Mouse (Mus musculus): ENCODE results near the gene Ptger1.
A peak's percentile ranks its signal among the peaks of the same experiment; 100 is the strongest.

The Ptger1 gene

GRCm38 (mm10) chr8:83695351-83696106, 29.1 kb downstream of the Ptger1 start:
- no peak for DNase-seq (ENCODE audit: low spot score in 2 of 2)

DNA sequence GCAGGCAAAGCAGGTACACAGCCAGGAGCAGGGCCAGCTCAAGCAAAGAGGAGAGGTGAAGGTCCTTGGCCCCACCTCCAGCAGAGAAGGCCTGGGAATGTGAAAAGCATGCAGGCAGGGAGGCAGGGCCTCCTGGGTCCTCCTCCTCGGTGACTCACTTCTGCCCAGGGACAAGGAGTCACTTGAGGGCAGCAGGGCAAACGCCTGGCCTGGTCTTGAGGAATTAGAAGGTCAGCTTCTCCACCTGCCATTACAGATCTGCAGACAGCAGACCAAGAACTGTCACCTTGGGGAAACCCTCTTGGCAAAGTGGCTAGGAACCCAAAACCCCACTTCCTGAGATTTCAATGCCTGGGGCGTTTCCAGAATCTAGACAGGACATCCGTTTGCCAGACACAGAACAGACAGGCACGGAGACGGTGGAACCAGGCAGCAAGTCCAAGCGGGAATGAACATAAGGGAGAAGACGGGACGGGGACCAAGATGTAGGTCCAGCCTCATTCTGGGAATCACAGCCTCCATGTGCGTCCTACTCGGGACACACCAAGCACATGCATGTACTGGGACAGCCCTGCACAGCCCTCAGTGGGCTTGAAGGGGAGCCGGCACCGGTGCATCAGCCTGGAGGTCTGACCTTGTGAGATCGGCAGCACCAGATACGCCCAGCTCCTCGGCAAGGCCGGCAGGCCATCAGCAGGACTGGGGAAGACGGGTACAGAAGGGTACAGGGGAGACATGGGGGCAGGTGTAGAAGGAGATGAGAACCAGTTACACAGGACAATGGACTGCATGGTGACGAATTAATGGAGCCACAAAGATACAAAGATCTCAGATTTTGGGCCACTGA, 31.1 kb downstream of the Ptger1 start:
- peak; percentile 37 to 63 for DNase-seq (ENCODE audit: low spot score in 2 of 2)

DNA sequence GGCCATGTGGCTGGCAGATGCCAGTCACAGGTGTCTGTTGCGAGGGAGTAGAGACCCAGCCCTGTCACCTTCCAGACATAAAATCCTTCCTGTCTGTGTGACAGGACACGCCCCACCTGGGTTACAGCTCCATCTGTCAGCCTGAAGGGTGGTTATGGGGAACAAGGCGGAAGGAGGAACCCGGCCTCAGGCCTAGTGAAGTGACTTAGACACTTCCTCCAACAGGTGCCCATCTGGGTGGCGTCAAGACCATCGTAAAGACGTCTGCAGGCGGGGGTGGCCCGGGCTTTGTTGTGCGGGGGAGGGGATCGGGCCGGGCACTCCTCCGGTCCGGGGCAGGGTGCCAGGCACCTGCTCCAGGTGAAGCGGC, 31.8 kb downstream of the Ptger1 start:
- peak in 1 of 2 experiments; percentile 23 for DNase-seq (ENCODE audit: low spot score in 2 of 2)

- DNase-seq (ENCODE audit: low spot score in 2 of 2) = peak; percentile 61 to 66
Observed at GRCm38 (mm10) chr8:83698661-83699453, 32.4 kb downstream of the Ptger1 start, which contains the start of gene Pkn1. Pkn1 (minus strand) TSS chr8:83699179.

GRCm38 (mm10) chr8:83699566-83699965, 33.1 kb downstream of the Ptger1 start:
- DNase-seq (ENCODE audit: low spot score in 2 of 2) = no peak

DNA sequence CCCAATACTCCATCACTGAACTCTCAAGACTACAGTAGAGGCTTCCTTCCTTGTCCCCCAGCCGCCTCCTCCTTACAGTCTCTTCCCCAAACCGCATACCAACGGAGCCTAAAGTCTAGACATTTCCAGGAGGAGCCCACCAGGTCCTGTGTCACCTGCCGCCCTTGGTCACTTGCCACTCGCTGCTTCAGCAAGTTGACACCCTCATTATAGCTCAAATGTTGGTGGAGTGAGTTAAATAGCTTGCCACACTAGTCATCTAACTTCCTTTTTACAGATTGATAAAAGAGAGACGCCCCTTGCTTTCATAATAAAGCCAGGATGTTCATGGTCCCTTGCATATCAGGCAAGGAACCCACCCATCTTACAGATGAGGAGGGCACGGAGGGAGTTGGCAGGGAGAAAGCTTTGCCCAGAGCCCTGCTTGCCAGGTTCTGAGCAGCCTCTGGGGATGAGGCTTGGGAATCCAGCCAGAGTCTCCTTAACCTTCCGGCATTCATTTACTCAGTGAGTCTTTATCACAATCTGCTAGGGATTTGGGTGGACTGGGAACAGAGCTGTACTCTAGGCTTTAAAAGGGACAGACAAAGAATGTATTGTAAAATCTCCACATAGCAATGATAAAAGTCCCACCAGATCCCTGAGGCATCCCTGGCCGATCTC, 34.1 kb downstream of the Ptger1 start:
- DNase-seq (ENCODE audit: low spot score in 2 of 2) = no peak

DNA sequence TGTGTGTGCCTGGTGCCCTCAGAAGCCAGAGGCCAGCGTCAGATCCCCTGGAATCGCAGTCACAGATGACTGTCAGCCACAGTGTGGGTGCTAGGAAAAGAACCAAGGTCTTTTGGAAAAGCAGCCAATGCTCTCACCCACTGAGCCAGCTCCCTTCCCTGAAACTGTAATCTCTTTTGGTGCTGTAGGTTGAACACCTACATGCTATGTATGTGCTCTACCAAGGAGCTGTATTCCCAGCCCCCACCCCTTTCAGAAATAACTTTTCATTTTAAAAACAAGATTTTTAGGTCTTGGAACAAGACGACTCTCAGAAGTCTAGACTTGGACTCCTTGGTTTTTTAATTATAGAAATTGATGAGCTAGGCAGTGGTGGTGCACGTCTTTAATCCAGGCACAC, 36.9 kb downstream of the Ptger1 start:
- no peak for DNase-seq (ENCODE audit: low spot score in 2 of 2)

- DNase-seq (ENCODE audit: low spot score in 2 of 2) = no peak
Observed at GRCm38 (mm10) chr8:83706411-83706810, 39.9 kb downstream of the Ptger1 start.

DNA sequence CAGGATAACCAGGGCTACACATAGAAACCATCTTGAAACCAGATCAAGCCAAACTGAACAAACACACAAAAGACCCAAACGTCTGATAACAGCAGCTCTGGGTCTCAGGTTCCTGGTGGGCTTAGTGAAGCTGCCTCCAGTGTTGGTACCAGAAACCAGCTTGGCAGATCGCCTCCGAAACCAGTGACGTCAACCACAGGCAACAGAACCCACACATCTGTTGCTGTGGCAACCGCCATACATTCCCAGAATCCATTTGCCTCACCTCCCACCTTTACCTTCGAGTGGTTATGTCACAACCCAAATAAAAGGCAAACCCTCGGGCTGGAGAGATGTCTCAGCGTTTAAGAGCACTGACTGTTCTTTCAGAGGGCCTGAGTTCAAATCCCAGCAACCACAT, 41.1 kb downstream of the Ptger1 start:
- DNase-seq (ENCODE audit: low spot score in 2 of 2) = no peak

GRCm38 (mm10) chr8:83714676-83715030, 48.2 kb downstream of the Ptger1 start:
- no peak for DNase-seq (ENCODE audit: low spot score in 2 of 2)

DNA sequence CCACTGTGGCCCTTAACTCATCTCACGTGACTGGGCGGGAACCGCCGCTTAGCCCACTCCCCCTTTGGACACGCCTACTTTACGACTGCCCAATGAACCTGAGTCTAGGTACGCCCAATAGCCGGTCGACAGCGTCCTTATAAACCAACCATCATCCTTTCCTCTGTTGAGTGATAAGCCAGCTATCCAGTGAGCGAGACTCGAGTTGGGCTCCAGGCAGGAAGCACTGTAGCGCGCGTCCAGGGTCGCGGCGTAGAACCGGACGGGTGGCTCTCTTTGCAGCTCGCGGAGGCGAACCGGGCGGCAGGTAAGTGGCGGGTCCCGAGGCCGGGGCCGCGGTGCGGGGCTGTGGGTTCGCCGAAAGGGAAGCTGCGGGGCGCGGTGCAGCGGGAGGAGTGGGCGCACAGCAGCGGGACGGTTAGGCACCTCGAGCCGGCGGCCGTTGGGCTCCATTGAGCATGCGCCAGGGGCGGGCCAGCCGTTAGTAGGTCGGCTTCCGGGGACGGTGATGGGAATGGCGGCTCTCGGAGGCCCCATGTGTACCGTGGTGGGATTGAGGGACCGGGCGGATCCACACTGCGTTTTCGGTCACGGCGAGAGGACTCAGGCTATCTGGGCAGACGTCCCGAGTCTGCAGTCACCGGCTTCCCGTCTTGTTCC, 48.7 kb downstream of the Ptger1 start, which contains the start of gene Ddx39:
TSS of gene Ddx39 (plus strand) at position 147 of the 660 bp plus-strand sequence.
- DNase-seq (ENCODE audit: low spot score in 2 of 2) = peak; percentile 94 to 95

DNA sequence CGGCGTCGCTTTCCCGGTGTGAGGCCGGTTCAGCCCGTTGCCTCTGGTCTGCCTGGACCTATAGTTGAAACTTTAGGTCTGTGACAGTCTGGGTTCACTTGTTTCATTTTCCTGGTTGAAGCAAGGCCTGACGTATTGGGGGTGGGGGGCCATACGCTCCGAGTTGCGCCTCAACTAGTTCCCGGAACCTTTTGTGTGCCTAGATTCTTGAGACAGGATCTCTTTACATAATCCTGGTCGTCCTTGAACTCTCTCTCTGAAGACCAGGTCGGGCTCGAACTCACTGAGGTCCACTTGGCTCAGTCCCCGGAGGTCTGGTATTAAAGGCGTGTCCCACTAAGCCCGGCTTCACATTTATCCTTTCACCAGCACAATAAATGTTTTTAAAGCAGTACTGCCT, 49.3 kb downstream of the Ptger1 start:
- DNase-seq (ENCODE audit: low spot score in 2 of 2) = no peak

- no peak for DNase-seq (ENCODE audit: low spot score in 2 of 2)
Observed at GRCm38 (mm10) chr8:83716563-83716962, 50.1 kb downstream of the Ptger1 start.

DNA sequence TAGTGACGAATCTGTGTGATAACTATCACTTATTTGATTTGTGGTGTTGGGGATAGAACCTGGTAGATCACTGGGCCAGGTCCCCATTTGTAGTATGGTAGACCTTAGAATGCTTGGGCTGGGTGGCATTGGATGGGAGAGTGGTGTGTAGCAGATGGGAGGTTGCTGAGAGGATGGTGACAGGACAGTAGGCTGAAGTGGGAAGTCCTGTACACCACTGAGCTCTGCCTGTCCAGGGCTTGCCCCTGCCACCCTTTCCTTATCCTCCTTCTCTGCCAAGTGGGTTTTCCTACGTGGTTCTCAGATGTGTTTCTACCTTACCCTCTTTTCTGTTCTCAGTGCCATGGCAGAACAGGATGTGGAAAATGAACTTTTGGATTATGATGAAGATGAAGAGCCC, 52.6 kb downstream of the Ptger1 start:
- no peak for DNase-seq (ENCODE audit: low spot score in 2 of 2)

DNA sequence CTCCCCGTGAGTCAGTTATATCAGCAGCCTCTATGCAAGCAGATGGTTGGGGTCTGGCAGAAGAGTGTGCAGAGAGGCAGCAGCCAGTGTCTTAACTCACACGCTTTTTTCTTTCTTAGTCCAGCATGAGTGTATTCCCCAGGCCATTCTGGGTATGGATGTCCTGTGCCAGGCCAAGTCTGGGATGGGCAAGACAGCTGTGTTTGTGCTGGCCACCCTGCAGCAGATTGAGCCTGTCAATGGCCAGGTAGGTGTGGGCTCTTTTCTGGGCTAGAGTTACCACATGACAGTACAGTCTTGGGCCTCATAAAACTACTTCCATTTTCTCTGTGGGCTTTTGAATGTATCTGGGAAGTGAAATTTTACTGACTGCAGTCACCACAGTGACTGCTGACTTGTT, 53.2 kb downstream of the Ptger1 start:
- no peak for DNase-seq (ENCODE audit: low spot score in 2 of 2)

- DNase-seq (ENCODE audit: low spot score in 2 of 2) = no peak
Observed at GRCm38 (mm10) chr8:83721405-83722025, 55.0 kb downstream of the Ptger1 start.

All from urinary bladder, adult 18-20 months (tissue).